Mouse (Mus musculus): ENCODE measurements at regions not wholly inside any gene's neighbourhood (a gene's known extent, or its start where the extent isn't known, plus 50 kb on each side); places are given as distances from the start of the nearest gene placed in this dataset.

DNA sequence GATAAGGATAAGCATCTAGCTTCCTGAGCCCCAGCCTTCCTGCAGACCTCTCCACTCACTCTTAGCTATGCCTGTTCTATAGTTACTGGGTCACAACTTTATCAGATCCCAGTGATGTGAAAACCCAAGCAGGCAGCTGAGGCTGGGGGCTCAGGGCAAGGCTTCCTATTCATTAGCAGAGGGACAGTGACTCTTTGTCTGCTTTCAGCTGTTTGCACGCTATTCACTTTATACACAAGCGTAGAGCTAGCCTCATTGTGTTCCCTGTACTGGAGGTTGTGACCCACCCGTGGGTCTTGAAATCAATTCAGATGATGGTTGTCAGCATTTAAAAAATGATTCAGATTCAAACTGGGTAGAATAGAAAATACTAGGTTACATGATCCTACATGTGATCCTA is 199.5 kb downstream of the Plpp3 start:
- H3K36me3 ChIP-seq (ENCODE audit: control insufficient read depth, insufficient read depth, low read length), result no peaks in the 10 kb centered on the region
- H3K9me3 ChIP-seq (ENCODE audit: control insufficient read depth, low read length), result no peaks in the 10 kb centered on the region
- H3K27me3 ChIP-seq (ENCODE audit: control insufficient read depth, insufficient read depth, low read length), result no peaks in the 10 kb centered on the region
- no peak overlapping the region for H3K9ac ChIP-seq (ENCODE audit: low read length)
- WGBS, result 61% methylated on average over 3 of the region's 3 CpGs
- H3K4me1 ChIP-seq (replicated peaks; ENCODE audit: control insufficient read depth, insufficient read depth), result no peaks in the 10 kb centered on the region
- ATAC-seq (ENCODE audit: low FRiP score, low TSS enrichment) (no peak), DNase-seq (ENCODE audit: low spot score) (no peak)
- TF ChIP-seq CTCF (IDR thresholded peaks at IDR 0.05; ENCODE audit: low read depth) (no peak), EP300 (optimal IDR thresholded peaks at IDR 0.05) (no peak)
- H3K4me2 ChIP-seq (replicated peaks; ENCODE audit: low read depth), result no peak overlapping the region
- no peak overlapping the region for H3K4me3 ChIP-seq (ENCODE audit: low read depth, low read length)
- H3K27ac ChIP-seq (replicated peaks), result no peak overlapping the region

GRCm38 (mm10) chr4:105358725-105359124 is 201.6 kb downstream of the Plpp3 start:
- DNase-seq (ENCODE audit: low spot score), result no peak
- WGBS, result 27% methylated on average over 2 of the region's 2 CpGs
- H3K9me3 ChIP-seq (ENCODE audit: control insufficient read depth, low read length), result no peaks in the 10 kb centered on the region
- no peak overlapping the region for H3K9ac ChIP-seq (ENCODE audit: low read length)
- no peaks in the 10 kb centered on the region for H3K4me1 ChIP-seq (replicated peaks; ENCODE audit: control insufficient read depth, insufficient read depth)
- no peak overlapping the region for H3K4me2 ChIP-seq (replicated peaks; ENCODE audit: low read depth)
- H3K36me3 ChIP-seq (ENCODE audit: control insufficient read depth, insufficient read depth, low read length), result no peaks in the 10 kb centered on the region
- H3K27me3 ChIP-seq (ENCODE audit: control insufficient read depth, insufficient read depth, low read length), result no peaks in the 10 kb centered on the region
- H3K4me3 ChIP-seq (ENCODE audit: low read depth, low read length), result no peak overlapping the region
- H3K27ac ChIP-seq (replicated peaks), result no peak overlapping the region
- ATAC-seq (ENCODE audit: low FRiP score, low TSS enrichment), result no peak
- no peak for TF ChIP-seq CTCF (IDR thresholded peaks at IDR 0.05; ENCODE audit: low read depth)
- no peak for TF ChIP-seq EP300 (optimal IDR thresholded peaks at IDR 0.05)

GRCm38 (mm10) chr4:105364496-105364895 is 207.3 kb downstream of the Plpp3 start:
- Histone ChIP-seq H3K27ac (replicated peaks) (no peak overlapping the region), H3K27me3 (ENCODE audit: control insufficient read depth, insufficient read depth, low read length) (no peaks in the 10 kb centered on the region), H3K4me1 (replicated peaks; ENCODE audit: control insufficient read depth, insufficient read depth) (no peaks in the 10 kb centered on the region), H3K9me3 (ENCODE audit: control insufficient read depth, low read length) (no peaks in the 10 kb centered on the region), H3K4me2 (replicated peaks; ENCODE audit: low read depth) (no peak overlapping the region), H3K4me3 (ENCODE audit: low read depth, low read length) (no peak overlapping the region), H3K36me3 (ENCODE audit: control insufficient read depth, insufficient read depth, low read length) (no peaks in the 10 kb centered on the region), H3K9ac (ENCODE audit: low read length) (no peak overlapping the region)
- WGBS, result 56% methylated on average over 6 of the region's 6 CpGs
- no peak for TF ChIP-seq CTCF (IDR thresholded peaks at IDR 0.05; ENCODE audit: low read depth)
- no peak for TF ChIP-seq EP300 (optimal IDR thresholded peaks at IDR 0.05)
- DNase-seq (ENCODE audit: low spot score), result no peak
- ATAC-seq (ENCODE audit: low FRiP score, low TSS enrichment), result no peak

DNA sequence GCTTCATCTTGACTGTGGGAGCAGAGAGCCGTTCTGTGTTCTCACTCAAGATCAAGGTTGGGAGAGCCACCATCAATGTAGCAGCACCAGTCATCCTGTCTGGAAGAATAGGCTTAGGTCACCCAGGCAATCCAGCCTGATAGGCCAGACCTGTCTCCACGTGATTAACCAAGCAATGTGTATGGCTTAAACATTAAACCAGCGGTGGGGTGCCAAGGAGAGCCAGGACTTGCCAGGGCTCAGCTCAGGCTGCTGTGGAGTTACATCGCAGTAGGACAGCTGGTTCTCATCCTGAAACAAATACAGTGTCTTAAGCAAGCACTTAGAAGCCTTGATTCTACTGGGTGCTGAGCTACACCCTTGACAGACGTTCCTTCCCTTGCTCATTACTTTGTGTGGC is 207.9 kb downstream of the Plpp3 start:
- ATAC-seq (ENCODE audit: low FRiP score, low TSS enrichment), result 0 out of 2 replicates have a peak, but pooled peaks have one; percentile 15
- whole genome bisulfite sequencing, result 54% methylated on average over 5 of the region's 5 CpGs
- no peak for DNase-seq (ENCODE audit: low spot score)

GRCm38 (mm10) chr4:105376591-105376990 is 219.4 kb downstream of the Plpp3 start:
- H3K27me3 ChIP-seq (ENCODE audit: control insufficient read depth, insufficient read depth, low read length), result no peaks in the 10 kb centered on the region
- DNase-seq (ENCODE audit: low spot score), result no peak
- H3K4me1 ChIP-seq (replicated peaks; ENCODE audit: control insufficient read depth, insufficient read depth), result no peaks in the 10 kb centered on the region
- no peak overlapping the region for H3K9ac ChIP-seq (ENCODE audit: low read length)
- no peak overlapping the region for H3K4me3 ChIP-seq (ENCODE audit: low read depth, low read length)
- TF ChIP-seq CTCF (IDR thresholded peaks at IDR 0.05; ENCODE audit: low read depth), result no peak
- TF ChIP-seq EP300 (optimal IDR thresholded peaks at IDR 0.05), result no peak
- no peak for ATAC-seq (ENCODE audit: low FRiP score, low TSS enrichment)
- 56% methylated on average over 5 of the region's 5 CpGs for WGBS
- H3K36me3 ChIP-seq (ENCODE audit: control insufficient read depth, insufficient read depth, low read length), result no peaks in the 10 kb centered on the region
- H3K9me3 ChIP-seq (ENCODE audit: control insufficient read depth, low read length), result no peaks in the 10 kb centered on the region
- no peak overlapping the region for H3K4me2 ChIP-seq (replicated peaks; ENCODE audit: low read depth)
- H3K27ac ChIP-seq (replicated peaks), result no peak overlapping the region

More for the DNA sequence above, 207.9 kb downstream of the Plpp3 start:
- Histone ChIP-seq H3K4me3 (ENCODE audit: low read depth, low read length) (no peak overlapping the region), H3K9me3 (ENCODE audit: control insufficient read depth, low read length) (no peaks in the 10 kb centered on the region), H3K27ac (replicated peaks) (no peak overlapping the region), H3K9ac (ENCODE audit: low read length) (no peak overlapping the region), H3K27me3 (ENCODE audit: control insufficient read depth, insufficient read depth, low read length) (no peaks in the 10 kb centered on the region), H3K36me3 (ENCODE audit: control insufficient read depth, insufficient read depth, low read length) (no peaks in the 10 kb centered on the region), H3K4me1 (replicated peaks; ENCODE audit: control insufficient read depth, insufficient read depth) (no peaks in the 10 kb centered on the region), H3K4me2 (replicated peaks; ENCODE audit: low read depth) (no peak overlapping the region)
- TF ChIP-seq EP300 (optimal IDR thresholded peaks at IDR 0.05) (no peak), CTCF (IDR thresholded peaks at IDR 0.05; ENCODE audit: low read depth) (no peak)

- no peak overlapping the region for H3K4me3 ChIP-seq (ENCODE audit: low read depth, low read length)
- H3K27me3 ChIP-seq (ENCODE audit: control insufficient read depth, insufficient read depth, low read length), result no peaks in the 10 kb centered on the region
- DNase-seq (ENCODE audit: low spot score) (no peak), ATAC-seq (ENCODE audit: low FRiP score, low TSS enrichment) (no peak)
- H3K4me2 ChIP-seq (replicated peaks; ENCODE audit: low read depth), result no peak overlapping the region
- WGBS, result 52% methylated on average over 11 of the region's 11 CpGs
- TF ChIP-seq CTCF (IDR thresholded peaks at IDR 0.05; ENCODE audit: low read depth) (no peak), EP300 (optimal IDR thresholded peaks at IDR 0.05) (no peak)
- H3K4me1 ChIP-seq (replicated peaks; ENCODE audit: control insufficient read depth, insufficient read depth), result no peaks in the 10 kb centered on the region
- H3K9ac ChIP-seq (ENCODE audit: low read length), result no peak overlapping the region
- no peaks in the 10 kb centered on the region for H3K36me3 ChIP-seq (ENCODE audit: control insufficient read depth, insufficient read depth, low read length)
- no peak overlapping the region for H3K27ac ChIP-seq (replicated peaks)
- no peaks in the 10 kb centered on the region for H3K9me3 ChIP-seq (ENCODE audit: control insufficient read depth, low read length)
Observed at GRCm38 (mm10) chr4:105377469-105378187, 220.5 kb downstream of the Plpp3 start.

Data from stomach, postnatal 0 days (tissue).